In genomic region chr15:10500838-10501719, GRCm38 (mm10) we compare ENCODE assay signal across 9 mouse cellular contexts. TPM values are rescaled to one million over a fixed set of nuclear protein-coding genes. Genes with fewer than 3 reads are reported as not detected.
DNase-seq lines count a peak whose midpoint lies in the region; ATAC-seq and TF ChIP-seq lines count a peak whose summit lies in the region.
"Had no signal": no experiment of that assay in that cellular context is flagged by ENCODE, and none has a peak within 500 bp of the region (broad histone marks: within the 10 kb centered on the region; RNA-seq: fewer than 3 reads in every experiment).

No protein-coding gene starts in this region.

- POLR2A ChIA-PET in Patski (lab: Charles Lee): no interaction called here

- peak; percentile 67 for ATAC-seq in Patski
- peak; percentile 96 for ATAC-seq in forebrain, embryonic 14.5 days
- peak; percentile 94 for ATAC-seq in hindbrain, postnatal 0 days
- peak; percentile 94 for ATAC-seq in midbrain, embryonic 13.5 days

- H3K9me3 ChIP-seq in forebrain, embryonic 14.5 days (replicated peaks; ENCODE audit: control insufficient read depth, low read length): no peaks in the 10 kb centered on the region
- H3K9me3 ChIP-seq in hindbrain, postnatal 0 days (ENCODE audit: low read length): no peaks in the 10 kb centered on the region
- H3K9me3 ChIP-seq in midbrain, embryonic 13.5 days: no peaks in the 10 kb centered on the region
- H3K9me3 ChIP-seq: limb, embryonic 15.5 days had no signal

- no peak overlapping the region for H3K4me3 ChIP-seq in forebrain, embryonic 14.5 days (ENCODE audit: low read depth, low read length)
- H3K4me3 ChIP-seq in hindbrain, postnatal 0 days (ENCODE audit: low read length): no peak overlapping the region
- no peak overlapping the region for H3K4me3 ChIP-seq in midbrain, embryonic 13.5 days (replicated peaks)
- H3K4me3 ChIP-seq: limb, embryonic 15.5 days had no signal

- peaks cover 1% of the 10 kb centered on the region; the same call in 1 of the 2 replicates for H3K36me3 ChIP-seq in forebrain, embryonic 14.5 days (ENCODE audit: control insufficient read depth, insufficient read depth, low read length)
- no peaks in the 10 kb centered on the region for H3K36me3 ChIP-seq in hindbrain, postnatal 0 days (ENCODE audit: insufficient read depth, low read length)
- peaks cover 3% of the 10 kb centered on the region for H3K36me3 ChIP-seq in midbrain, embryonic 13.5 days

- no peaks in the 10 kb centered on the region for H3K4me1 ChIP-seq in forebrain, embryonic 14.5 days (ENCODE audit: control insufficient read depth, insufficient read depth, low read length)
- H3K4me1 ChIP-seq in hindbrain, postnatal 0 days (ENCODE audit: insufficient read depth, low read length): no peaks in the 10 kb centered on the region
- no peaks in the 10 kb centered on the region for H3K4me1 ChIP-seq in midbrain, embryonic 13.5 days (replicated peaks)

- DNase-seq in cerebellum, postnatal 25 days: peak; percentile 26 to 39
- DNase-seq in cerebellum, adult 11 months: no peak
- DNase-seq in Patski (ENCODE audit: low read depth, low spot score): no peak
- DNase-seq in forebrain, embryonic 14.5 days (ENCODE audit: low spot score): peak; percentile 83
- peak; percentile 86 for DNase-seq in hindbrain, postnatal 0 days (ENCODE audit: low spot score)
- DNase-seq in layer of hippocampus, postnatal 36 days: peak; percentile 40 to 52
- peak; percentile 36 to 49 for DNase-seq in urinary bladder, postnatal 36 days (ENCODE audit: low spot score in 2 of 2)

- H3K9ac ChIP-seq in forebrain, embryonic 14.5 days (ENCODE audit: low read length): no peak overlapping the region
- H3K9ac ChIP-seq in hindbrain, postnatal 0 days (replicated peaks; ENCODE audit: low read length): no peak overlapping the region
- H3K9ac ChIP-seq in midbrain, embryonic 13.5 days (replicated peaks): no peak overlapping the region
- H3K9ac ChIP-seq: limb, embryonic 15.5 days had no signal

- in situ Hi-C loops in Patski (cut with MboI; ENCODE audit: low pct_unique_long_range_greater_than_20kb): loop anchor here (10.0 kb wide), 1 partner anchor 74 kb away; no protein-coding TSS in a partner anchor

- WGBS in forebrain, embryonic 14.5 days: 58% methylated on average over 11 of the region's 11 CpGs
- WGBS in hindbrain, postnatal 0 days: 59% methylated on average over 11 of the region's 11 CpGs
- 57% methylated on average over 11 of the region's 11 CpGs for WGBS in midbrain, embryonic 13.5 days

- H3K27ac ChIP-seq in forebrain, embryonic 14.5 days (ENCODE audit: low read depth, low read length): no peak overlapping the region
- no peak overlapping the region for H3K27ac ChIP-seq in hindbrain, postnatal 0 days
- no peak overlapping the region for H3K27ac ChIP-seq in midbrain, embryonic 13.5 days
- H3K27ac ChIP-seq: limb, embryonic 15.5 days had no signal

- peak; percentile 94 for TF ChIP-seq CTCF in Patski (IDR thresholded peaks at IDR 0.05)
- peak; percentile 89 for TF ChIP-seq CTCF in hindbrain, postnatal 0 days (IDR thresholded peaks at IDR 0.05; ENCODE audit: low read depth)

- no peak overlapping the region for H3K4me2 ChIP-seq in forebrain, embryonic 14.5 days (ENCODE audit: low read length)
- H3K4me2 ChIP-seq in hindbrain, postnatal 0 days (ENCODE audit: low read depth, low read length): no peak overlapping the region
- no peak overlapping the region for H3K4me2 ChIP-seq in midbrain, embryonic 13.5 days (replicated peaks)
- H3K4me2 ChIP-seq: limb, embryonic 15.5 days had no signal

- CTCF ChIA-PET in Patski (lab: Charles Lee): interaction anchor here (0.9 to 4.5 kb wide), 21 partner anchors 9 to 495 kb away, joined by 3 to 31 read pairs (median 4); partner anchors contain the start of gene Amacr

- no peaks in the 10 kb centered on the region for H3K27me3 ChIP-seq in Patski
- H3K27me3 ChIP-seq in forebrain, embryonic 14.5 days (replicated peaks; ENCODE audit: control insufficient read depth, insufficient read depth, low read length): no peaks in the 10 kb centered on the region
- H3K27me3 ChIP-seq in hindbrain, postnatal 0 days (ENCODE audit: insufficient read depth, low read length): no peaks in the 10 kb centered on the region
- no peaks in the 10 kb centered on the region for H3K27me3 ChIP-seq in midbrain, embryonic 13.5 days
- H3K27me3 ChIP-seq: limb, embryonic 15.5 days had no signal

RNA-seq across cellular contexts. Expression of gene Rad1, which starts 15.3 kb away (rescaled TPM):
- 19.0 TPM for polyA plus RNA-seq in Patski (2021)
- polyA plus RNA-seq in forebrain, embryonic 14.5 days (2014; fragmentation: Nextera tagmentation; extraction: Ambion mirVana): 13.7 and 14.3 TPM in 2 replicates
- 14.9 and 15.5 TPM in 2 replicates for total RNA-seq in hindbrain, postnatal 0 days (2014; rRNA removed)
- polyA plus RNA-seq in hindbrain, postnatal 0 days (2015; fragmentation: Nextera tagmentation; extraction: Ambion mirVana): 19.7 and 23.0 TPM in 2 replicates
- total RNA-seq in layer of hippocampus, postnatal 36 days (2021): 10 to 100 TPM; 12.7 to 13.5 TPM
- 31.9 and 33.9 TPM in 2 replicates for polyA plus RNA-seq in midbrain, embryonic 13.5 days (2015; fragmentation: Nextera tagmentation; extraction: Ambion mirVana)

RNA-seq across cellular contexts. Expression of gene Brix1, which starts 15.3 kb away (rescaled TPM):
- 41.2 TPM for polyA plus RNA-seq in Patski (2021)
- 90.4 and 101 TPM in 2 replicates for polyA plus RNA-seq in forebrain, embryonic 14.5 days (2014; fragmentation: Nextera tagmentation; extraction: Ambion mirVana)
- total RNA-seq in hindbrain, postnatal 0 days (2014; rRNA removed): 4.8 and 10.0 TPM in 2 replicates
- 58.2 and 64.9 TPM in 2 replicates for polyA plus RNA-seq in hindbrain, postnatal 0 days (2015; fragmentation: Nextera tagmentation; extraction: Ambion mirVana)
- total RNA-seq in layer of hippocampus, postnatal 36 days (2021): 10 to 100 TPM; 26.6 to 27.4 TPM
- 70.1 and 93.9 TPM in 2 replicates for polyA plus RNA-seq in midbrain, embryonic 13.5 days (2015; fragmentation: Nextera tagmentation; extraction: Ambion mirVana)

RNA-seq across cellular contexts. Expression of gene Dnajc21, which starts 30.8 kb away (rescaled TPM):
- polyA plus RNA-seq in Patski (2021): 34.2 TPM
- 5.1 and 7.0 TPM in 2 replicates for polyA plus RNA-seq in forebrain, embryonic 14.5 days (2014; fragmentation: Nextera tagmentation; extraction: Ambion mirVana)
- total RNA-seq in hindbrain, postnatal 0 days (2014; rRNA removed): 5.3 and 8.0 TPM in 2 replicates
- 14.5 and 15.2 TPM in 2 replicates for polyA plus RNA-seq in hindbrain, postnatal 0 days (2015; fragmentation: Nextera tagmentation; extraction: Ambion mirVana)
- total RNA-seq in layer of hippocampus, postnatal 36 days (2021): 10 to 100 TPM; 25.7 to 26.4 TPM
- polyA plus RNA-seq in midbrain, embryonic 13.5 days (2015; fragmentation: Nextera tagmentation; extraction: Ambion mirVana): 9.8 and 10.5 TPM in 2 replicates

RNA-seq across cellular contexts. Expression of gene Ttc23l, which starts 57.4 kb away (rescaled TPM):
- not detected for polyA plus RNA-seq in Patski (2021)
- polyA plus RNA-seq in forebrain, embryonic 14.5 days (2014; fragmentation: Nextera tagmentation; extraction: Ambion mirVana): not detected in 2 replicates
- total RNA-seq in hindbrain, postnatal 0 days (2014; rRNA removed): not detected in 2 replicates
- polyA plus RNA-seq in hindbrain, postnatal 0 days (2015; fragmentation: Nextera tagmentation; extraction: Ambion mirVana): not detected in 2 replicates
- not detected for total RNA-seq in layer of hippocampus, postnatal 36 days (2021)
- polyA plus RNA-seq in midbrain, embryonic 13.5 days (2015; fragmentation: Nextera tagmentation; extraction: Ambion mirVana): not detected in 2 replicates
- polyA plus RNA-seq: limb, embryonic 15.5 days had no signal

Comparison
In these comparisons a context has a peak if more than half of its experiments do, and no peak if none do; other contexts are left out.
1. DNase-seq: peak in cerebellum, postnatal 25 days (2 of 2), forebrain, embryonic 14.5 days (single experiment), hindbrain, postnatal 0 days (single experiment), layer of hippocampus, postnatal 36 days (2 of 2) and urinary bladder, postnatal 36 days (2 of 2); none in cerebellum, adult 11 months (single experiment) and Patski (single experiment).
2. Peak in every context shown above with its lines, with median percentiles within 50 percentile points of each other: ATAC-seq.